Mouse (Mus musculus) hindbrain, postnatal 0 days (tissue): ENCODE measurements around the gene Tbc1d10c. TPM values are rescaled to one million over a fixed set of nuclear protein-coding genes. Genes with fewer than 3 reads are reported as not detected.

Experiments
- ATAC-seq: fragments of 200-750 bp; cut with Nextera tagmentation; 2 replicates; pipeline ENCODE4 v1.8.0; 2017; ENCODE audit warnings: mild to moderate bottlenecking, moderate TSS enrichment, moderate library complexity
- DNase-seq: peaks from one replicate; pipeline ENCODE4 v3.0.0-alpha.2; 2015; ENCODE audit warnings: low spot score
- H3K27ac ChIP-seq: fragments of 300-500 bp; sonication (generic); 2 replicates; pipeline ENCODE4 v1.5.1; 2014; ENCODE audit warnings: mild to moderate bottlenecking
- H3K27me3 ChIP-seq: fragments of 300-500 bp; sonication (generic); 2 replicates; pipeline ENCODE4 v1.6.1; 2014; ENCODE audit warnings: low read length, mixed read lengths; ENCODE audit not compliant: insufficient read depth
- H3K36me3 ChIP-seq: fragments of 300-500 bp; sonication (generic); 2 replicates; pipeline ENCODE4 v1.6.1; 2014; ENCODE audit warnings: low read length, mixed read lengths; ENCODE audit not compliant: insufficient read depth
- H3K4me1 ChIP-seq: fragments of 300-500 bp; sonication (generic); 2 replicates; pipeline ENCODE4 v1.6.1; 2014; ENCODE audit warnings: antibody characterized with exemption, low read length, mixed read lengths; ENCODE audit not compliant: insufficient read depth
- H3K4me2 ChIP-seq: fragments of 300-500 bp; sonication (generic); 2 replicates; pipeline ENCODE4 v1.6.1; 2014; ENCODE audit warnings: low read depth, mild to moderate bottlenecking, low read length, moderate library complexity, mixed read lengths
- H3K4me3 ChIP-seq: fragments of 300-500 bp; sonication (generic); 2 replicates; pipeline ENCODE4 v1.5.1; 2014; ENCODE audit warnings: low read length
- H3K9ac ChIP-seq: fragments of 300-500 bp; sonication (generic); replicated peaks from 2 replicates; pipeline ENCODE4 v1.6.1; 2014; ENCODE audit warnings: mild to moderate bottlenecking, low read length, moderate library complexity, mixed read lengths
- H3K9me3 ChIP-seq: fragments of 300-500 bp; sonication (generic); 2 replicates; pipeline ENCODE4 v1.6.1; 2016; ENCODE audit warnings: low read length, mixed read lengths
- CTCF ChIP-seq: IDR thresholded peaks from 2 replicates; pipeline ENCODE4 v1.5.1; 2016; ENCODE audit warnings: antibody characterized with exemption, control low read depth, low read depth
- WGBS: fragments of 180-500 bp; shearing (Covaris S2); extraction: QIAGEN DNeasy Blood & Tissue Kit; methylation state at CpG from one replicate; pipeline ENCODE4 v1.1.7; 2014; 5-methylcytosine and 5-hydroxymethylcytosine counted together
- polyA plus RNA-seq: library from polyadenylated mRNA; unstranded; fragments of >200 nt; fragmentation: Nextera tagmentation; extraction: Ambion mirVana; gene quantifications from 2 replicates; pipeline ENCODE4 v1.2.1, GENCODE M21; 2015
- total RNA-seq: library from RNA; depleted of rRNA; stranded (reverse); fragments of >200 nt; gene quantifications from 2 replicates; pipeline ENCODE4 v1.2.3, GENCODE M21; 2014; rRNA removed

Tbc1d10c gene
- total RNA-seq (2.7 and 3.8 TPM in 2 replicates), polyA plus RNA-seq (0.95 and 1.4 TPM in 2 replicates)

- WGBS: 65% methylated on average over 4 of the region's 4 CpGs
- no peaks in the 10 kb centered on the region for H3K27me3 ChIP-seq
- no peaks in the 10 kb centered on the region for H3K9me3 ChIP-seq
- peak within 1 kb of the TSS; percentile 82 for H3K4me2 ChIP-seq
- TF ChIP-seq CTCF: no peak
- H3K36me3 ChIP-seq: peaks cover 21% of the 10 kb centered on the region; the same call in 1 of the 2 replicates
- ATAC-seq: no peak
- no peak for DNase-seq
- peak within 1 kb of the TSS; percentile 93 for H3K4me3 ChIP-seq
- H3K9ac ChIP-seq: peak within 1 kb of the TSS; percentile 99
- peak within 1 kb of the TSS; percentile 94 for H3K27ac ChIP-seq
- peaks cover 10% of the 10 kb centered on the region for H3K4me1 ChIP-seq
Observed at GRCm38 (mm10) chr19:4190831-4191334, at the start of gene Tbc1d10c. Tbc1d10c (minus strand) TSS chr19:4191284.

- no peak overlapping the region for H3K27ac ChIP-seq
- ATAC-seq: no peak
- no peak for TF ChIP-seq CTCF
- H3K4me1 ChIP-seq: no peaks in the 10 kb centered on the region
- 70% methylated on average over 8 of the region's 8 CpGs for WGBS
- no peaks in the 10 kb centered on the region for H3K9me3 ChIP-seq
- no peak overlapping the region for H3K4me2 ChIP-seq
- H3K9ac ChIP-seq: no peak overlapping the region
- no peak overlapping the region for H3K4me3 ChIP-seq
- H3K27me3 ChIP-seq: no peaks in the 10 kb centered on the region
- no peaks in the 10 kb centered on the region for H3K36me3 ChIP-seq
- DNase-seq: no peak
Observed at GRCm38 (mm10) chr19:4240247-4240668, 49.2 kb upstream of the Tbc1d10c start.

- no peak for DNase-seq
- Histone ChIP-seq H3K36me3 (no peaks in the 10 kb centered on the region), H3K4me2 (no peak overlapping the region), H3K4me3 (no peak overlapping the region), H3K9me3 (no peaks in the 10 kb centered on the region), H3K4me1 (peaks cover 6% of the 10 kb centered on the region; the same call in 1 of the 2 replicates), H3K27ac (no peak overlapping the region), H3K27me3 (no peaks in the 10 kb centered on the region), H3K9ac (no peak overlapping the region)
- no peak for ATAC-seq
- TF ChIP-seq CTCF: no peak
- WGBS: 75% methylated on average over 4 of the region's 4 CpGs
Observed at GRCm38 (mm10) chr19:4234548-4234947, 43.5 kb upstream of the Tbc1d10c start.

- ATAC-seq (no peak), DNase-seq (no peak)
- TF ChIP-seq CTCF: no peak
- peak overlapping the region; percentile 80 for H3K4me2 ChIP-seq
- H3K4me1 ChIP-seq: peaks cover 6% of the 10 kb centered on the region; the same call in 1 of the 2 replicates
- H3K4me3 ChIP-seq: no peak overlapping the region
- H3K9me3 ChIP-seq: no peaks in the 10 kb centered on the region
- peak overlapping the region; percentile 59; the same call in 1 of the 2 replicates for H3K9ac ChIP-seq
- H3K27me3 ChIP-seq: no peaks in the 10 kb centered on the region
- H3K27ac ChIP-seq: peak overlapping the region; percentile 77
- no peaks in the 10 kb centered on the region for H3K36me3 ChIP-seq
- WGBS: 80% methylated on average over 7 of the region's 7 CpGs
Observed at GRCm38 (mm10) chr19:4232651-4233050, 41.6 kb upstream of the Tbc1d10c start.

GRCm38 (mm10) chr19:4232186-4232572 lies 41.1 kb upstream of the Tbc1d10c start:
- Histone ChIP-seq H3K4me2 (peak overlapping the region; percentile 80), H3K36me3 (no peaks in the 10 kb centered on the region), H3K27me3 (no peaks in the 10 kb centered on the region), H3K9ac (peak overlapping the region; percentile 59), H3K27ac (peak overlapping the region; percentile 77), H3K9me3 (no peaks in the 10 kb centered on the region), H3K4me1 (peaks cover 6% of the 10 kb centered on the region; the same call in 1 of the 2 replicates), H3K4me3 (peak overlapping the region; percentile 44)
- TF ChIP-seq CTCF: no peak
- WGBS: 13% methylated on average over 2 of the region's 2 CpGs
- DNase-seq (no peak), ATAC-seq (no peak; the same call in 1 of the 2 replicates)

GRCm38 (mm10) chr19:4231253-4232185 lies 40.4 kb upstream of the Tbc1d10c start, which contains the start of gene Pold4:
Pold4 (plus strand) TSS chr19:4231899.
- peak within 1 kb of the TSS; percentile 59 for H3K9ac ChIP-seq
- peak within 1 kb of the TSS; percentile 77 for H3K27ac ChIP-seq
- peaks cover 6% of the 10 kb centered on the region; the same call in 1 of the 2 replicates for H3K4me1 ChIP-seq
- no peaks in the 10 kb centered on the region for H3K27me3 ChIP-seq
- 11% methylated on average over 26 of the region's 26 CpGs for WGBS
- H3K4me2 ChIP-seq: peak within 1 kb of the TSS; percentile 80
- DNase-seq (peak; percentile 97), ATAC-seq (peak; percentile 95)
- no peaks in the 10 kb centered on the region for H3K9me3 ChIP-seq
- peak within 1 kb of the TSS; percentile 44 for H3K4me3 ChIP-seq
- no peak for TF ChIP-seq CTCF
- H3K36me3 ChIP-seq: no peaks in the 10 kb centered on the region
